8 mouse cellular contexts compared by ENCODE assay signal in the genomic region with DNA sequence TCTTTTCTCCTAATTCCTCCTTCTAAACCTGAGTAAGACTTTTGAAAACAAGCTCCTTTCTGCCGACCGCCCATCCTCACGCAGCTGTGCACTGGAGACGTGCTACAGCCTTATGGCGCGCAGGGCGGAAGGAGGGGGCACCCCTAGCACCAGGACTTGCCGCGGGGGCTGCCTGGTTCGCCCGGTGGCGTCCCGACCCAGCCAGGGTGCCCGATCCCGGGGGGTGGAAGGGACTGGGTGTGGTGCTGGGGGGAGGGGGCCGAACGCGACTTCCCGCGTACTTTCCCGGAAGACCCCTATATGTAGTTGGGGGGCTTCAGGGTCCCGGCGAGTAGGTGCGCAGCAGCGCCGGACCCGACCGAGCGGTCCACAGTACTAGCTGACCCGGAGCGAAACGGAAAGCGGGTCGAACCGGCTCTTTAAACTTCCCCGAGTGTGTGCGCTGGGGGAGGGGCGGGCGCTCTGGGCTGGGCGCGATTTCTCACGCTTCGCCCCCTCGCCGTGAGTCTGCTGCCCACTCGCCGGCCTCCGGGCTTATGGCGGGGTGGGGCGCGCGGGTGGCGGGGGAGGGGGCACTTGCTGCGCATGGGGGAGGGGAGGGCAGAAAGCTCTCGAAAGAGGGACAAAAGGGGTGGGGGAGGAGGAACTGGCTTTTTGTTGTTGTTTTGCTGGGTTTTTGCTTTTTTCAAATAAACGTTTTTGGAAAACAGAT. TPM values are rescaled to one million over a fixed set of nuclear protein-coding genes. Genes with fewer than 3 reads are reported as not detected.
DNase-seq lines count a peak whose midpoint lies in the region; ATAC-seq and TF ChIP-seq lines count a peak whose summit lies in the region.

No protein-coding gene starts in this region.

- H3K4me3 ChIP-seq in embryonic facial prominence, embryonic 13.5 days = peak overlapping the region; percentile 88
- H3K4me3 ChIP-seq in heart, embryonic 10.5 days = peak overlapping the region; percentile 88
- H3K4me3 ChIP-seq in liver, adult 2 months (ENCODE audit: insufficient read depth, low read depth, low read length) = peak overlapping the region; percentile 94
- peak overlapping the region; percentile 87 for H3K4me3 ChIP-seq in midbrain, postnatal 0 days (ENCODE audit: low read depth, low read length)

- TF ChIP-seq POLR2A in liver, adult 2 months (IDR thresholded peaks at IDR 0.05; ENCODE audit: extremely low read depth, insufficient read depth, low read length) = 0 out of 2 replicates have a peak, but pooled peaks have one; percentile 37

- no peaks in the 10 kb centered on the region for H3K9me3 ChIP-seq in embryonic facial prominence, embryonic 13.5 days
- H3K9me3 ChIP-seq in heart, embryonic 10.5 days = no peaks in the 10 kb centered on the region
- H3K9me3 ChIP-seq in midbrain, postnatal 0 days (ENCODE audit: low read length) = no peaks in the 10 kb centered on the region

- TF ChIP-seq CTCF in liver, adult 2 months (IDR thresholded peaks at IDR 0.05; ENCODE audit: low read depth, low read length) = no peak
- TF ChIP-seq CTCF in midbrain, postnatal 0 days (IDR thresholded peaks at IDR 0.05) = no peak

- peak overlapping the region; percentile 99 for H3K27ac ChIP-seq in embryonic facial prominence, embryonic 13.5 days
- H3K27ac ChIP-seq in heart, embryonic 10.5 days = peak overlapping the region; percentile 99
- H3K27ac ChIP-seq in liver, adult 2 months (replicated peaks; ENCODE audit: insufficient read depth, low read depth, low read length) = peak overlapping the region; percentile 98
- peak overlapping the region; percentile 100 for H3K27ac ChIP-seq in midbrain, postnatal 0 days (ENCODE audit: low read depth, low read length)

- no peaks in the 10 kb centered on the region for H3K36me3 ChIP-seq in embryonic facial prominence, embryonic 13.5 days
- H3K36me3 ChIP-seq in heart, embryonic 10.5 days = 0 out of 2 replicates have a peak, but pooled peaks cover 5% of the 10 kb centered on the region
- no peaks in the 10 kb centered on the region for H3K36me3 ChIP-seq in liver, adult 2 months (ENCODE audit: control insufficient read depth, insufficient read depth, low read length)
- no peaks in the 10 kb centered on the region for H3K36me3 ChIP-seq in midbrain, postnatal 0 days (ENCODE audit: insufficient read depth, low read length)
- no peaks in the 10 kb centered on the region for H3K36me3 ChIP-seq in splenic B cell, adult 2 months (ENCODE audit: control insufficient read depth, insufficient read depth, low read length, poor library complexity, severe bottlenecking)

- peaks cover 37% of the 10 kb centered on the region; the same call in 1 of the 2 replicates for H3K79me2 ChIP-seq in liver, adult 2 months (ENCODE audit: control insufficient read depth, insufficient read depth, low read length)

- H3K4me2 ChIP-seq in embryonic facial prominence, embryonic 13.5 days = peak overlapping the region; percentile 71
- peak overlapping the region; percentile 92 for H3K4me2 ChIP-seq in midbrain, postnatal 0 days (ENCODE audit: low read depth, low read length, poor library complexity, severe bottlenecking)

- peaks cover 35% of the 10 kb centered on the region for H3K4me1 ChIP-seq in embryonic facial prominence, embryonic 13.5 days
- H3K4me1 ChIP-seq in heart, embryonic 10.5 days = peaks cover 38% of the 10 kb centered on the region
- H3K4me1 ChIP-seq in liver, adult 2 months (ENCODE audit: control insufficient read depth, insufficient read depth, low read length) = peaks cover 18% of the 10 kb centered on the region
- H3K4me1 ChIP-seq in midbrain, postnatal 0 days (ENCODE audit: insufficient read depth, low read length) = peaks cover 7% of the 10 kb centered on the region; the same call in 1 of the 2 replicates

- WGBS in embryonic facial prominence, embryonic 13.5 days = 1% methylated on average over 56 of the region's 56 CpGs
- under 1% methylated on average over 56 of the region's 56 CpGs for WGBS in heart, embryonic 10.5 days
- WGBS in liver, adult 2 months = under 1% methylated on average over 52 of the region's 56 CpGs
- under 1% methylated on average over 54 of the region's 56 CpGs for WGBS in midbrain, postnatal 0 days

- H3K27me3 ChIP-seq in embryonic facial prominence, embryonic 13.5 days = no peaks in the 10 kb centered on the region
- H3K27me3 ChIP-seq in heart, embryonic 10.5 days (ENCODE audit: insufficient read depth, poor library complexity, severe bottlenecking) = no peaks in the 10 kb centered on the region
- no peaks in the 10 kb centered on the region for H3K27me3 ChIP-seq in liver, adult 2 months (ENCODE audit: control insufficient read depth, insufficient read depth, low read length)
- H3K27me3 ChIP-seq in midbrain, postnatal 0 days (ENCODE audit: insufficient read depth, low read length) = no peaks in the 10 kb centered on the region
- H3K27me3 ChIP-seq in splenic B cell, adult 2 months (ENCODE audit: control insufficient read depth, insufficient read depth, low read length, poor library complexity, severe bottlenecking) = no peaks in the 10 kb centered on the region

- DNase-seq in A20 (ENCODE audit: low read depth, low spot score) = peak; percentile 90
- peak; percentile 74 for DNase-seq in adrenal gland, adult 8-10 months
- DNase-seq in heart, embryonic 10.5 days (ENCODE audit: low spot score) = peak; percentile 91
- peak; percentile 82 for DNase-seq in kidney, adult 9 months
- peak; percentile 56 for DNase-seq in liver, adult 2 months (ENCODE audit: extremely low read depth, low read depth, low spot score)
- peak; percentile 72 for DNase-seq in midbrain, postnatal 0 days (ENCODE audit: low spot score)
- peak; percentile 72 for DNase-seq in splenic B cell, adult 2 months (ENCODE audit: low read depth, low spot score)

- H3K9ac ChIP-seq in embryonic facial prominence, embryonic 13.5 days = peak overlapping the region; percentile 95
- peak overlapping the region; percentile 99 for H3K9ac ChIP-seq in liver, adult 2 months (ENCODE audit: low read depth, low read length)
- peak overlapping the region; percentile 98 for H3K9ac ChIP-seq in midbrain, postnatal 0 days (replicated peaks; ENCODE audit: low read length, poor library complexity, severe bottlenecking)

- peak; percentile 41 for ATAC-seq in embryonic facial prominence, embryonic 13.5 days (ENCODE audit: insufficient number of reproducible peaks, insufficient read depth, low FRiP score, low TSS enrichment, low read depth)
- peak; percentile 18; the same call in 1 of the 2 replicates for ATAC-seq in midbrain, postnatal 0 days (ENCODE audit: low FRiP score)

RNA-seq across cellular contexts. Expression of a gene that starts 2.3 kb away (rescaled TPM):
- 100 to 1,000 TPM; 271 to 383 (median 310) TPM for total RNA-seq in adrenal gland, adult 8-10 months (2022)
- 237 and 292 TPM in 2 replicates for polyA plus RNA-seq in embryonic facial prominence, embryonic 13.5 days (2015; fragmentation: Nextera tagmentation; extraction: Ambion mirVana)
- polyA plus RNA-seq in heart, embryonic 10.5 days (2016; fragmentation: Nextera tagmentation; extraction: Ambion mirVana) = 160 and 178 TPM in 2 replicates
- 78.8 and 96.2 TPM in 2 replicates for total RNA-seq in liver, adult 2 months (2014; rRNA removed)
- 27.3 and 32.2 TPM in 2 replicates for polyA plus RNA-seq in liver, adult 2 months (2012; rRNA removed)
- 88.8 and 114 TPM in 2 replicates for total RNA-seq in midbrain, postnatal 0 days (2014; rRNA removed)
- 60.5 and 76.2 TPM in 2 replicates for polyA plus RNA-seq in midbrain, postnatal 0 days (2015; fragmentation: Nextera tagmentation; extraction: Ambion mirVana)

Comparison
In these comparisons a context has a peak if more than half of its experiments do, and no peak if none do; other contexts are left out.
1. Peak in every context shown above with its lines: DNase-seq, ATAC-seq, H3K4me3 ChIP-seq and H3K27ac ChIP-seq.